8 mouse cellular contexts compared by ENCODE assay signal in the genomic region with DNA sequence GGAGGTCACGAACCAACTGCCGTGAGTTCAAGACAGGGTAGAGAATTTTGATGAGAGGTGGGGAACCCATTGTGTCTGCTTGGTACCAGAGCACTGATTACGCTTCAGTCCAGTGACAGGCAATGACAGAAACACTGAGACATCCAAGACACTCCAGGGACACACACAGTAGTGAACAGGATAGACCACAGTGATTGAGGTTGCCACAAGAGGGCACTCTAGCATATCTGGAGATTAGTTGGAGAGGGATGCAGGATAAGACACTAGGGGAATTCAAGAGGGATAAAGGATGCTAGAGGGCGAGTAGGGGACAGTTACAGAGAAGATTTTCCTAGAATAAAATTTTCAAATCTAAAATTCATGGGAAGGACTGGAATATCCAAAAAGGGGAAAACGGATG. TPM values are rescaled to one million over a fixed set of nuclear protein-coding genes. Genes with fewer than 3 reads are reported as not detected.
DNase-seq lines count a peak whose midpoint lies in the region.

No protein-coding gene starts in this region.

- intact Hi-C loops in gastrocnemius, postnatal 36 days (cut with DNase I) = no loop called here

- peak; percentile 30 for DNase-seq in gastrocnemius, postnatal 10 days
- DNase-seq in gastrocnemius, postnatal 36 days = no peak
- peak; percentile 26 for DNase-seq in thymus, postnatal 0 days (ENCODE audit: low spot score)
- DNase-seq in thymus, postnatal 36 days = no peak
- DNase-seq in embryo, embryonic 10.5 days (ENCODE audit: low spot score) = peak; percentile 72
- DNase-seq in layer of hippocampus, postnatal 14 days (ENCODE audit: low spot score in 2 of 2) = peak; percentile 21 to 49
- peak; percentile 13 for DNase-seq in right cerebral cortex, postnatal 25 days
- no peak for DNase-seq in ovary, postnatal 10 days (ENCODE audit: low spot score)

RNA-seq across cellular contexts. Expression of gene 9530053A07Rik, which starts 8.3 kb away (rescaled TPM):
- not detected for total RNA-seq in gastrocnemius, postnatal 10 days (2021)
- total RNA-seq in gastrocnemius, postnatal 36 days (2021) = not detected
- 0.22 and 0.40 TPM in 2 replicates for polyA plus RNA-seq in thymus, postnatal 0 days (2015; fragmentation: Nextera tagmentation; extraction: Ambion mirVana)
- total RNA-seq in layer of hippocampus, postnatal 14 days (2021) = under 1 TPM; 0.05 to 0.12 TPM

RNA-seq across cellular contexts. Expression of gene Fbl, which starts 31.9 kb away (rescaled TPM):
- total RNA-seq in gastrocnemius, postnatal 10 days (2021) = 10 to 100 TPM; 44.0 to 49.0 TPM
- 10 to 100 TPM; 18.8 to 22.9 TPM for total RNA-seq in gastrocnemius, postnatal 36 days (2021)
- polyA plus RNA-seq in thymus, postnatal 0 days (2015; fragmentation: Nextera tagmentation; extraction: Ambion mirVana) = 147 and 150 TPM in 2 replicates
- 10 to 100 TPM; 53.0 to 58.7 TPM for total RNA-seq in layer of hippocampus, postnatal 14 days (2021)

RNA-seq across cellular contexts. Expression of gene Dyrk1b, which starts 41.7 kb away (rescaled TPM):
- total RNA-seq in gastrocnemius, postnatal 10 days (2021) = 100 to 1,000 TPM; 151 to 161 TPM
- 10 to 100 TPM; 82.4 to 90.6 TPM for total RNA-seq in gastrocnemius, postnatal 36 days (2021)
- polyA plus RNA-seq in thymus, postnatal 0 days (2015; fragmentation: Nextera tagmentation; extraction: Ambion mirVana) = 11.5 and 12.4 TPM in 2 replicates
- total RNA-seq in layer of hippocampus, postnatal 14 days (2021) = 10 to 100 TPM; 37.5 to 43.5 TPM

Comparison
In these comparisons a context has a peak if more than half of its experiments do, and no peak if none do; other contexts are left out.
1. DNase-seq: peak in gastrocnemius, postnatal 10 days (single experiment), thymus, postnatal 0 days (single experiment), embryo, embryonic 10.5 days (single experiment), layer of hippocampus, postnatal 14 days (2 of 2) and right cerebral cortex, postnatal 25 days (single experiment); none in gastrocnemius, postnatal 36 days (0 of 2), thymus, postnatal 36 days (0 of 2) and ovary, postnatal 10 days (single experiment).